Mouse (Mus musculus) embryonic fibroblast, embryonic 13.5 days (primary cell): ENCODE measurements at regions not wholly inside any gene's neighbourhood (a gene's known extent, or its start where the extent isn't known, plus 50 kb on each side); places are given as distances from the start of the nearest gene placed in this dataset.

ENCODE experiments used
- CTCF ChIP-seq: IDR thresholded peaks from 2 replicates; pipeline ENCODE4 v1.5.1; 2011; ENCODE audit warnings: mild to moderate bottlenecking, control low read depth, low read length, moderate library complexity, borderline replicate concordance; ENCODE audit not compliant: insufficient read depth
- POLR2A ChIP-seq: IDR thresholded peaks from 2 replicates; pipeline ENCODE4 v1.6.1; 2011; ENCODE audit warnings: low read depth, mild to moderate bottlenecking, control low read depth, low read length, moderate library complexity

DNA sequence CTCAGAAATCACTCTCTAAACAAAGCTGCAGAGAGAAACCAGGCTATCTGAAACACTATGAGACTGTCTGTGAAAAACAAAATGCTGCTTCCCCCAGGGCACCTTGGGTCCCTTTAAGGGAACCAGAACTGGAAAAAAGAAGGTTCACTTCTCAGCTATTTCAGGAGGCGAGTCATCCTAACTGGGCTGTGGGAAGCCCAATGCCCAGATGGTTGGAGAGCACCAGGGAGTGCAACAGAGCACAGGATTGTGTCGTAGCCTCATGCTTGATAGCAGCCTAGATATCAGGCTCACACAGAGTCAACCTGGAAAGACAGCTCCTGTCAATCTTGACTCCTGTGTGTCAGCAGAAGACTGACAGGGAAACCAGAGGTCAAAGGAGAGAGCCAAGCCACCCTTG, 226.1 kb downstream of the Rnf144a start:
- TF ChIP-seq CTCF: no peak
- TF ChIP-seq POLR2A: no peak
